Mouse (Mus musculus) brain, adult 2 months (tissue): Measurements from ENCODE around the gene Mad2l2.

ENCODE experiments used
- DNase-seq: peaks from one replicate; pipeline ENCODE4 v3.0.0; 2011; ENCODE audit warnings: low read depth, low spot score

Mad2l2 gene

DNA sequence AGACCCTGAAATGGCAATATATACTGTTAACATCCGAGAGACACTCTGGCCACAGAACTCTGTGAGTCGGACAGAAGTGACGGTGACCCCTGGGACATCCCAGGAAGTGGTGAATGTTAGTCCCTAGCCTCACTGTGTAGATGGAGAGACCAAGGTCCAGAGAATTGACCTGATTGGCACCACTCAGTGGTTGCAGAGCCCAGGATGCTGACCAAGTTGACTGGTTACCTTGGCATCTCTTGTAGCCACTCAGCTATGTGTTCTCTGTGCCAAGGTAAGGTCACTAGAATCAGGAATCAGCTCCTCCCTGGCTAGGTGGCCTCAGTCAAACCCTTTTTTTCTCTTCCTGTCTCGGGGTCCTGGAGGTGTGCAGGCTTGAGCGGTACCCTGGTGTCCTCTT lies 13.5 kb downstream of the Mad2l2 start:
- no peak for DNase-seq

DNA sequence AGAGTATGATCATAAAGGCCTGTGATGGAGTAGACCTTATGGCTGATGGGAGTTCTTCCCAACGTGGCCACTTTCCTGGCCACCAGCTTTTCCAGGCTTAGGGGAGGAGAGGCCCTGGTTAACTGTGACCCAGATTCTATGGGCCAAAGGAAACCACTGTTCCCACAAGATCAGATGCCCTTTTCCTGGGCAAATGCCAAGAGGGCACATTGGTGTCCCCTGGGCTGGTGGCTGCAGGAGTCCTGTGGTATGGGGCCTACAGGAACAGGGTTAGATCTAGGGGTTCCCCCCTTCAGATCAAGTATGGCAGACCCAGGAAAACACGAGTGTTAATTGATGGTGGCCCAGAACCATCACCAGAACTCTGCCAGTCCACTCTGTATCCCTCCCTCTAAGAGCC lies 17.5 kb downstream of the Mad2l2 start:
- no peak for DNase-seq

DNA sequence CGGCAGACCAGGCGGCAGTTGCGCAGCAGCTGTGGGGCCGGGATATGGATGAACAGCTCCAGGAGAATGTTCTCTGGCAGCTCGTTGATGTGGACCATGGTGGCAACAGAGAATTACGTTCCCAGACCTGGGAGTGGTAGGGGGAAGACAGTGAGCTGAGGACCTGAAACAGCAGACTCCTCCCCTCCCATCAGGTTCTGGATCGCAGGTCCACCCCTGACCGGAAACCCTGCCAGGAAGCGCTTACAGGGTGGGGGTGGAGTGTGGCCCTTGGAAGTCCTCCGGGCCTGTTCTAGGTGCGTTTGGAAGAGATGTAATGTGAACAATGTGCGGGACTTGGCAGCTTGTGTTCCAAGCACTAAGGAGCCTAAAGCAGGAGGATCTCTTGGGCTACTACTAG lies 19.4 kb downstream of the Mad2l2 start:
- DNase-seq, result no peak

DNA sequence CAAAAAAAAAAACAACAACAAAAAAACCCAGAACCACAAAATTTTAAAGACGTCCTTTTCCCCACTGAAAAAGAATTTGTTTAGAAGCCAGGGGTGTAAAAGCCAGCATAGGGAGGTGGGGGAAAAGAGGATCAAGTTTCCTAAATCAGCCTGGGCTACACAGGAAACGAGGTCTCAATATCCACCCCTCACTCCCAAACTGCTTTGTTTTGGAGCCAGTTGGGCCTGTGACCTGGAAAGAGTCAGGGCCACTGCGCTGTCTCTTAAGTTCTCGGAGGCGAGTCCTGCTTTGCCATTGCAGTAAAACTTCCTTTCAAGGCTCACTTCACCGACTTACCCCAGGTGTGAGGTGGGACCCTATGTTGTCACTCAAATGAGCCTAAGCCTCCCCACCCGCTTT lies 20.1 kb downstream of the Mad2l2 start:
- DNase-seq, result no peak

DNA sequence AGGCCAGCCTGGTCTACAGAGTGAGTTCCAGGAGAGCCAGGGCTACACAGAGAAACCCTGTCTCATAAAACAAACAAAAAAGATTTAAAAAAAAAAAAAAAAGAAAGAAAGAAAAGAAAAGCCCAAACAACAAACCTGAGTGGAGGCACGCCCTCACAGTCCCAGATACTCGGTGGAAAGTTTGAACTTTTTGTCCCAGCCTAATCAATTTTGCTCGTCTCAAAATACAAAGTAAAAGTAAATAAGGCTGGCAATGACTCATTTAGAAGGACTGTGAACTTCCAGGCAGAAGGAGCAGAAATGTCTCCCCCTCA lies 20.7 kb downstream of the Mad2l2 start:
- DNase-seq, result no peak

DNA sequence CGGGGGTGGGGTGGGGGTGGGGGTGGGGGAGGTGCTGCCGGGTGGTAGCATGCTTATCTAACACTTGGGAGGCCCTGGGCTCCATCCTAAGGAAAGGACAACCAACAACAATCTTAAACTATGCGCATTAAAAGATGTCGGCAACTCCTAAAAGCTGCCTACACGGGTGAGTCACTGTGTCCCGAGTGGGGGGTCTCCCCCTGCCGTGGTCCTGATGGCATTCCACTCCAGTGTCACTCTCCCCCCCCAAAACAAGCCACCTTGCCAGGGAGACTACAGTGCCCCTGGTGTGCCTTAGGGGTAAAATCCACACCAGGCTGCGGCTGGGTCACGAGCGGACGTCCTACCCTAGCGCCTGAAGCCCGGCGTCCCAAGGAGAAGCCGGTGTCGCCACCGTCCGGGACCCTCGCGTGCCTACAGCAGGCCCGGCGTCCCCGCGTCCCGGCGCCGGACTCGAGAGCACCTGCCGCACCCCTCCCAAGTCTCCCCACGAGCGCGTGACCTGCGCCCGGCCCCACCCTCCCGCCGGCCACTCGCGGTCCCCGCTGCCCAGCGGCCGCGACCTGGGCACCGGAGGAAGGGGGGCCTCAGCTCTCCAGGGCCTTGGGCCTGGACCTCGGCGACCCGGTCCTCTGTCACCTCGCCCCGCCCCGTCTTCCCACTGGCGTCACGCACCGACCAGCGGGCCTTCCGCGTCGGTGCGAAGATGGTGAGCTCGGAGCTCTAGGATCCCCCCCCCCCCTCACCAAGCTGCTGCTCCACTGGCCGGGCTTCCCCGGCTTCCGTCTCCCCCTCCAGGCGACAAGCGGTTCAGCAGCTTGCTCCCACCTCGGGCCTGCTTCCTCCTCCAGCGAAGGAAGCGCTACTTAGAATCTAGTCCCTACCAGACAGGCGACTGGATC lies 21.3 kb downstream of the Mad2l2 start, which contains the start of gene Fbxo6:
Gene Fbxo6 (minus strand): TSS at position 874 of the 902 bp plus-strand sequence.
- peak; percentile 97 for DNase-seq

DNA sequence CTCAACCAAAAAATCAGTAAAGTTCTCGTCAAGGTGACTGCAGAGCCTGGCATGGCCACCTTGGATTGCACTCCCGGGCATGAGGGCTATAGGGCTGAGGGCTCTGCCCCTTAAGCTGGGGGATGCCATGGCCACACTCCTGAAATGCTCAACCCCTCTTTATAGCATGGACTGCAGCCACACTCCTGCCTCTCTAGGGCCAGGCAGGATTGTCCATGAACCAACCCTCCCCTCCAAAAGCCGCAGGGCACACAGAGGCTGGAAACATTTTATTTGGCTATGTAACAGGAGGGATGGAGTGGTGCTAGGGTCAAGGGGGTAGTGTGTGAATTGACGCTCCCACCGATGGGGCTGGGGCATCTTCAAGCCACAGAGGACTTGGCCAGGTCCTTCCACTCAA lies 22.4 kb downstream of the Mad2l2 start:
- no peak for DNase-seq

DNA sequence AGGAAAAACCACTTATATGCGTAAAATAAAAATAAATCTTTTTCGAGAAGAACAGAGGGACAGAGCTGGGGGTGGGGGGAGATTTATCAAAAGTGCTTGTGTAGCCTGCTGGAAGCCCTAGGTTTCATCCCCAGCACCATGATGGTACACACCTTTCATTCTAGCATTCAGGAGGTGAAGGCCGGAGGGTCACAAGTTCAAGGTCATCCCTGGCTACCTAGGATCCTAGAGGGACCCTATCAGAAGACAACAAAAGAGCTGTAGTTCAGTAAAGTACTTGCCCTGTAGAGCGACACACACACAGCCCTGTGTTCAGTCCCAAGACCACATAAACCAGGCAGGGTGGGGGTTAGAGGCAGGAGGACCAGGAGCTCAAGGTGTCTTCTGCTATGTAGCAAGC lies 23.8 kb downstream of the Mad2l2 start:
- DNase-seq, result no peak

DNA sequence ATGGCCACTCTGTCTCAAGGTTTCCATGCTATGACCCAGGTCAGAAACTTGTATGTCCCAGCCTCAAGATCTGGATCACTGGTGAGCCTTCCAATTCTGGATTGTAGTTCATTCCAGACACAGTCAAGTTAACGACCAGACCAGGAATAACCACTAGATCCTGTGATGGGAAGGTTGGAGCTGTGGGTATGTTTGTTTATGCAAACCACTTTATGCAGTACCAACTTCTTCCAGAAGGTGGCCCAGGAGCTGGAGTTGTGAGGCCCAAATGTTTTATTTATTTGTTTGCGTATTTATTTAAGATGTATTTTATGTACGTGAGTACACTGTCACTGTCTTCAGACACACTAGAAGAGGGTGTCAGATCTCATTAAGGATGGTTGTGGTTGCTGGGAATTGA lies 24.8 kb downstream of the Mad2l2 start:
- peak; percentile 77 for DNase-seq

DNA sequence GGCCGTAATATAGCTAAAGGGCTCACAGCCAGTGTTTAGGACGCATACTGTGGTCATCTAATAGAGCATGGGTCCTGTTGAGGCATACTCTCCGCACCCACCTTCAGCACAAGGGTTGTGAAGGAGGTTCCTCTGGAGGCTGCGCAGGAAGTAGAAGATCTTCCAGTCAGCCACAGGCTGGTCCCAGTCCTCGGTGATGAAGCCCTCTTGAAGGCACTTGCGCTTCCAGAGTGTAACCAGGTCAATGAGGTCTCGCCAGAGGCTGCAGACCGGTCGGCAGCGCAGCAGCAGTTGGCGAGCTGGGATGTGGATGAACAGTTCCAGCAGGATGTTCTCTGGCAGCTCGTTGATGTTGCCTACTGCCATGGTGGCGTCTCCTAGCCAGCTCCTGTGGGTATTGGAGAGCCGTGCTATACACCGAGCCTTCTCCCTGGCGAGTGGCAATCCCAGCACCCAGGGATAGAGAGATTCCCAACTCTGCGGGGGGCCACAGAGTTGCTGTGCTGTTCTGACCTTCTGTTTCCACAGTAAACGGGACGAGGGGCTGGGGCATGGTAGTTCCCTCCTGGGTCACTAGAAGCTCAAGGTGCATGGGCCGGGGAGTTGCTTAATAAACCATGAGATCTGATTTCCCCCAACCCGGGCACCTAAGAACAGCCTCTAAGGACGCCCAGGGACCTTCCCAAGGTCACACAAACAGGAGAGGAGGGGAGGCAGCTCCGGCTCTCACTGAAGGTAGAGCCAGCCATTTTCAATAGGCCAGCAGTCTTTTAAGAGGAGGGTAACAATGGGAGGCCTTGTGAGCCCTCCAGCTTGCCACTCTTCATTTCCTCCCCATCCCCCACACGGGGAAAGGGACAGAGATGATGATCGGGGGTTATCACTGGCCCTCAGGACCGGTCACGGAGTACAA lies 28.5 kb downstream of the Mad2l2 start:
- peak; percentile 75 for DNase-seq

DNA sequence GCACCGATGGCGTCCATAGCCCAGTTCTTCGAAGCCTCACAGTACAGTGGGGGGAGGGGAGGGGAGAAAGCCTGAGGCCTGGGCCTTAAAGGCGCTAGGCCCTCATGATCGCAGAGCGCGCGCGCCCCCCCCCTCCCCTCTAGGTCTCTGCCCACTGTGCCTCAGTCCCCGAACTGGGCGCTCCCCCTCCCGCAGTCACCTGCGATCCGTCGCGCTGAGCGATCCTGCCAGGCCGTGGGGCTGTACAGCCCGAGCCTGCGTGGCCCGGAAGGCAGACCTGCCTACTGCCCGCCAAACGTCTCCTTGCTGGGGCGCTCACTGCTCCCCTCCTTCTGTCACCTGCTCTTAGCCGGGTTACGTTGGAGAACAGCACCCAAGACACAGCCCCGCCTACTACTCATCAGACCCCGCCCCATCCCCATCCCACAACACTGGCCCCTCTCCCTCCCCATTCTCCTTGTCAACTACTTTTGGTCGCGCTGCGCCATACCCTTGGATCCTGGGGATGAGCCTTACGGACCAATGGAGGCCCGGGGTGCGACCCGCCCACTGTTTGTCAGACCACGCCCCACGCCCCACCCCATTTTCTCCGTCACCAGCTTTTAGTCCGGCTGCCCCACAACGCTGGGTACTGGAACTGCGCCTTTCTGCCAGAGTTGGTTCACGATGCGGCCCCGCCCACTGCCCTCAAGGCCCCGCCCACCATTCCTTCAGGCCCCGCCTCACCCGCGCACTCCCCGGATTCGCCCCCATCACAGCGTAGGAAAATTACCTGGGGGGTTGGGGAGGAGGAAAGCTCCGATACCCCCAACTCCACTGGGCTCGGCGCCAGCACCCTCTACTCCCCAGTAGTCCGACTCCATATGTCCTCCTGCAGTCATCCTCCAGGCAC lies 29.6 kb downstream of the Mad2l2 start:
- DNase-seq, result peak; percentile 99

DNA sequence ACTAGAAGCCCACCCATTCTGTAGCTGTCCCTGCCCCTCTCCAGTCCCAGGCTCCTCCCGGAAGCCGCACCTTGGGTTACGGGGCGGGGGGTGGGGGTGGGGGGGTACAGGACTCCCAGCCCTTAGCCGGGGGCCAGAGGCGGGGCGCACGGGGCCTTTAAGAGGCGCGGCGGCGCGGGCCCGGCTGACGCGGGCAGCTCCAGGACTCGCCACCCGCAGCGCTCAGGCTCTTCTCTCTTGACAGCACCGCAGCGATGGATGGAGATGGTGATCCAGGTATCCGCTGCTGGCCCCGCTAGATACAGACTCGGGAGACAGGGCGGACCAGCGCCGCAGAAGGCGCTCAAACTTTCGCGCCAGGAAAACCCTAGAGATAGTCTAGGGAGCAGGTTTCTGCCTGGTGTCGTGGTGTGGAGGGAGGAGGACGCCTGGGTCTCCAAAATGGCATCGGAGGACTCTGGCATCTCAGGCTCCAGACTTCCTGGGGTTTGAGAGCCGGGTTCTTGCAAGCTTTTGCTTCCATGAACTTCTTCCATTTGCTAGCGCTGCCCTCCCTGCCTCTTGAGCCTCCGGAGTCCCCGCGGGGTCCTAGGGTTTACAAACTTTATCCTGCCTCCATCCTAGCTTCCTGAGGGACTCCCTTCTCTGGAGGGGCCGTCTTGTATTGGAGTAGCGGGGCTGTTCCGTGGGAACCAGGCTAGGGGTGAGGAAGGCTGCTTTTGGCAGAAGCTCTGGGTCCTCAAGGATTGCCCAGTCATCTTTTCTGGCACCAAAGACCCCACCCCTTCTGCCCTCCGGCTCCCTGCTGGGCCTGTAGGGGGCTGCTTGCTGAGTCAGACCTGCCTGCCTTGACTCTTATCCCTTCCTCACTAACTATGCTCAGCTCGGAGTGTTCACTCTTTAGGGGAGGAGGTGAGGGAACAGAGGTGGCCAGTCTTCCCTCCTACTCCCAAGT lies 30.5 kb downstream of the Mad2l2 start, which contains the start of the genes Fbxo44 and Fbxo2:
Gene Fbxo44 (minus strand): TSS at position 47 of the 955 bp plus-strand sequence.
Gene Fbxo2 (plus strand): TSS at position 186 of the 955 bp plus-strand sequence.
- DNase-seq, result peak; percentile 73

DNA sequence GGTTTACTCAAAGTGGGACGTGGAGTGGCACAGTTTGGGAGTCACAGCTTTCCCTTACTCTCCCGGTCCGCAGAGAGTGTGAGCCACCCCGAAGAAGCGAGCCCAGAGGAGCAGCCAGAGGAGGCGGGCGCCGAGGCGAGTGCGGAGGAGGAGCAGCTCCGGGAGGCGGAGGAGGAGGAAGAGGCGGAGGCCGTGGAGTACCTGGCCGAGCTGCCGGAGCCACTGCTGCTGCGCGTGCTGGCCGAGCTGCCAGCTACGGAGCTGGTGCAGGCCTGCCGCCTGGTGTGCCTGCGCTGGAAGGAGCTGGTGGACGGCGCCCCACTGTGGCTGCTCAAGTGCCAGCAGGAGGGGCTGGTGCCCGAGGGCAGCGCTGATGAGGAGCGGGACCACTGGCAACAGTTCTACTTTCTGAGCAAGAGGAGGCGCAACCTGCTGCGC lies 33.8 kb downstream of the Mad2l2 start:
- peak; percentile 91 for DNase-seq

DNA sequence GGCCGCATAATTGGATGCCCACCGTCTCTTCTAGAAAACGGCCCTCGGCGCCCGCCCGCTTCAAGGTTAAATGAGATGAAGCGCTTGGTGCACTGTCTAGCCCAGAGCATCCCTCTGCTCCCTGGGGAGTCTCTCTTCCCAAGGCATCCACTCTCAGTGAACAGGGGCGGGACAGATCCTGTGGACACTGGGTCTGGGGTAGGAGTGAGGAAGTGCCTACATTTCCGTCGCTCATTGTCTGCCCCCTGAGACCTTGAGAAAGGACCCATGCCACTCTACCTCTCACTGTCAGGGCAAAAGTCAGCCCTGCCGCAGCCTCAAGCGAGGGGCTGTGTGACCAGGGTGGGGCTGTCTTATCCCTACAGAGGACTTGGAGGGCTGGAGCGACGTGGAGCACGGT lies 34.3 kb downstream of the Mad2l2 start:
- no peak for DNase-seq

DNA sequence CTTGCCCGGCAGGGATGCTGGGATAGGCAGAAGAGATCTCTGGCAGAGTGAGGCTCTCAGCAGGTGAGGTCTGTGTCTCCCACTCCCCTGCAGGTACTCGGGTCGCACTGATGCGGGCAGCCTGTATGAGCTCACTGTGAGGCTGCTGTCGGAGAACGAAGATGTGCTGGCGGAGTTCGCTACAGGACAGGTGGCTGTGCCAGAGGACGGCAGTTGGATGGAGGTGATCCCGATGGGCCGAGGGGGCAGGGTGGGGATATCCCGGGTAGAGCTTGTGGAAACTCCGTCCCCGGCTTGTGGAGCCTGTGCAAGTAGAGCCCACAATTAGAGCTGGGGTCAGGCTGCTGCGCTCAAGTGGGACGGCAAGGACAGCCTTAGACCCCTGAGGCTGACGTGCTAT lies 35.4 kb downstream of the Mad2l2 start:
- no peak for DNase-seq

DNA sequence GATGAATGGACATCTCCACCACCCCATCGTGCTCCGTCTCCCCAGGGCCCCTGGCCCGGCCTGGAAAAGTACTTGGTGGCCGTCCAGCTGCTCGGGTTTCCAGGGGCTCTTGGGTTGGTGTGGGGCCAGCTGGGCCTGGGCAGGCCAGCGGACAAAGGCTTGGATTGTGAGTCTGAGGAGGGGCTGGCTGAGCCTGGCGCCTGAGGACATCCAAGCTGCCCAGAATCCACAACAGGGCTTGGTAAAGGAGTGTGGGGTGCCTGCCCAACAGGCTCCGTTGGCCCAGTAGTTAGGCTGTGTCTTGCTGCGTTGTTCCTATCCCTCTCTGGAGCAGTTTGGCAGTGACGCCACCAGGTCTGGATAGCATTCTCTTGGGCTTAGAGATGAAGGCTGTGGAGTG lies 36.2 kb downstream of the Mad2l2 start:
- peak; percentile 94 for DNase-seq

DNA sequence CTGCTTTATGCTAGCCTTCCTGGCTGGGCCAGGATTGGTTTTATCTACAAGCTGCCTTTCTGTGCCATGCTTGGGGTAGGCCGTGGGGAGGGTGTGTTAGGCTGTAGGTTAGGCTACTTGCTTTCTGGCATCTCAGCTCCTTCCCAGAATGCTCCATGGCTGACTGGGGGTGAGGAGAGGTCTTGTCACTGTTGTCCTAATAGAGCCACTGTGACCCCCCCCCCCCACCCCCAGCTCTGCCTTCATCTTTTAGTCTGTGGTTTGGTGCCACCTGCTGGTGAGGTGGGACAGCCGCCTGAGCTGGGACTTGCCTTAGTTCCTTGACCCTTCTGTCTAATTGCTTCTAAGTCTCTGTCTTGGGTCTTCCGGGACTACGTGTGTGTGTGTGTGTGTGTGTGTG lies 36.8 kb downstream of the Mad2l2 start:
- peak; percentile 86 for DNase-seq

DNA sequence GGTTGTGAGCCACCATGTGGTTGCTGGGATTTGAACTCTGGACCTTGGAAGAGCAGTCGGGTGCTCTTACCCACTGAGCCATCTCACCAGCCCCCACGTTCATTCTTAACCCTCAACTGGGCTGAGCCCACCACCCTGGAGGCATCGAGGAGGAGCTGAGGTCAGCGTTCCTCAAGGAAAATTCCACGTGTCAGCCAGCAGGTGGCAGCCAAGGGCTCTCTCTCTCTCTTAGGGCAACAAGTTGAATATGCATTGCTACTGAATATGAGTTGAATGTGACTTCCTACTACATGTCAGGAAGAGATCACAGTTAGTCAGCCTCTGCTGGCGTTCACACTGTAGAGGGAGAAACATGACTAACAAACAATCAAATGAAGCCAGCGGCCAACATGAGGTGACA lies 38.1 kb downstream of the Mad2l2 start:
- peak; percentile 84 for DNase-seq

DNA sequence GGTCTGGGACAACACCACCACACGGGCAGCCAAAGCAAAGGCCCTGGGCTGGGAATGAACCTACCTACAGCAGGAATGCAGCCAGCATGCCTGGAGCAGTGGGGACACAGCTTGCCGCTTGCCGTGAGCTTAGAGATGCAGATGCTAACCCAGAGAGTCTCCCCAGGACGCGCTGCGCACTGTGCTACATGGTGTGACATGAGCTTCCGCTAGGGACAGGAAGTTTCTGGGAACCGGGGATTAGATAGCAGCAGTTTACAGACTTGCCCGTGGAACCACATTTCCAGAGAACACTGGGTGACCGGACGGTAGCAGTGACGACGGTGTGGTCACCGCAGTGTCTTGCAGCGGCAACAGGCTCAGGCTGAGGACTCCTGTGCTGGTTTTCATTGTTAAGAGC lies 39.4 kb downstream of the Mad2l2 start:
- no peak for DNase-seq

DNA sequence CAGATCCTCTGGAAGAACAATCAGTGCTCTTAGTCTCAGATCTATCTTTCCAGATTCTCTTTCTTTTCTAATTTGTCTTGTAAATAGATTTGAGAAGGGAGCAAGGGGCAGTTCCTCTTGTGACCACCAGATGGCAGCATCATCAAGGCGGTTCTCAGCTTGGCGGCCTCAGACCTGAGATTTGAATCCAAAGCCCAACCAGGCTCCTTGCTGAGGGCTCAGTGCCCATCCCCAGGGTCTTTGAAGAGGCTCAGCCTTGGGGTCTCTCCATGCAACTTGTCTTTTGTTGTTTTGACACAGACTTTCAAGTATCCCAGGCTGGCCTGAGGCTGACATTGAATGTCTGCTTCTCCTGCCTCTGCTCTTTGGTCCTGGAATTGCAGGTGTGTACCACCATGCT lies 40.7 kb downstream of the Mad2l2 start:
- peak; percentile 80 for DNase-seq
